Mouse (Mus musculus) embryonic facial prominence, embryonic 11.5 days (tissue): ENCODE results near the gene Ptges3. TPM values are rescaled to one million over a fixed set of nuclear protein-coding genes. Genes with fewer than 3 reads are reported as not detected.
A peak's percentile ranks its signal among the peaks of the same experiment; 100 is the strongest.
"Not testable (repeated sequence)": the region's sequence is repeated elsewhere in the genome, so short reads cannot be mapped to it uniquely, and the experiment has no call there.

Experiments used
- ATAC-seq: fragments of 200-750 bp; cut with Nextera tagmentation; replicated peaks from 2 replicates; pipeline ENCODE4 v1.8.0; 2017; ENCODE audit warnings: low read depth; ENCODE audit not compliant: insufficient number of reproducible peaks, low FRiP score, low TSS enrichment
- DNase-seq: peaks from one replicate; pipeline ENCODE4 v3.0.0-alpha.2; 2015; ENCODE audit warnings: low spot score
- H3K27ac ChIP-seq: fragments of 300-500 bp; sonication (generic); replicated peaks from 2 replicates; pipeline ENCODE4 v1.5.1; 2014; ENCODE audit warnings: mild to moderate bottlenecking, low read depth, low read length, control low read depth
- H3K27me3 ChIP-seq: fragments of 300-500 bp; sonication (generic); 2 replicates; pipeline ENCODE4 v1.6.1; 2014; ENCODE audit warnings: mild to moderate bottlenecking, low read length, moderate library complexity, mixed read lengths; ENCODE audit not compliant: control insufficient read depth, insufficient read depth
- H3K36me3 ChIP-seq: fragments of 300-500 bp; sonication (generic); replicated peaks from 2 replicates; pipeline ENCODE4 v1.6.1; 2014; ENCODE audit warnings: low read depth, mild to moderate bottlenecking, low read length, moderate library complexity, mixed read lengths; ENCODE audit not compliant: control insufficient read depth, insufficient read depth
- H3K4me1 ChIP-seq: fragments of 300-500 bp; sonication (generic); 2 replicates; pipeline ENCODE4 v1.6.1; 2014; ENCODE audit warnings: low read length, mixed read lengths; ENCODE audit not compliant: control insufficient read depth, insufficient read depth
- H3K4me2 ChIP-seq: fragments of 300-500 bp; sonication (generic); 2 replicates; pipeline ENCODE4 v1.6.1; 2014; ENCODE audit warnings: low read depth, mild to moderate bottlenecking, control low read depth, low read length, moderate library complexity
- H3K4me3 ChIP-seq: fragments of 300-500 bp; sonication (generic); 2 replicates; pipeline ENCODE4 v1.5.1; 2014; ENCODE audit warnings: low read depth, low read length, control low read depth
- H3K9ac ChIP-seq: fragments of 300-500 bp; sonication (generic); replicated peaks from 2 replicates; pipeline ENCODE4 v1.6.1; 2014; ENCODE audit warnings: mild to moderate bottlenecking, control low read depth, low read length
- H3K9me3 ChIP-seq: fragments of 300-500 bp; sonication (generic); replicated peaks from 2 replicates; pipeline ENCODE4 v1.6.1; 2016; ENCODE audit warnings: mild to moderate bottlenecking, low read length, inconsistent platforms, mixed read lengths; ENCODE audit not compliant: control insufficient read depth
- WGBS: fragments of 180-500 bp; shearing (Covaris S2); extraction: QIAGEN DNeasy Blood & Tissue Kit; methylation state at CpG from one replicate; pipeline ENCODE4 v1.1.7; 2014; 5-methylcytosine and 5-hydroxymethylcytosine counted together
- polyA plus RNA-seq: library from polyadenylated mRNA; unstranded; fragments of >200 nt; fragmentation: Nextera tagmentation; extraction: Ambion mirVana; gene quantifications from 2 replicates; pipeline ENCODE4 v1.2.1, GENCODE M21; 2014

Gene Ptges3
- polyA plus RNA-seq, 1 experiment from 2014 or later = 733 TPM

- DNase-seq = no peak
- Histone ChIP-seq H3K4me2 (peak overlapping the region; percentile 91), H3K27ac (no peak overlapping the region), H3K9me3 (no peaks in the 10 kb centered on the region), H3K36me3 (peaks cover 5% of the 10 kb centered on the region; the same call in 1 of the 2 replicates), H3K4me3 (peak overlapping the region; percentile 98), H3K4me1 (peaks cover 3% of the 10 kb centered on the region), H3K27me3 (no peaks in the 10 kb centered on the region), H3K9ac (no peak overlapping the region)
- no peak for ATAC-seq
- WGBS = 85% methylated on average over 5 of the region's 5 CpGs
These were observed 2.4 kb downstream of the Ptges3 start for GRCm38 (mm10) chr10:128061109-128061508.

DNA sequence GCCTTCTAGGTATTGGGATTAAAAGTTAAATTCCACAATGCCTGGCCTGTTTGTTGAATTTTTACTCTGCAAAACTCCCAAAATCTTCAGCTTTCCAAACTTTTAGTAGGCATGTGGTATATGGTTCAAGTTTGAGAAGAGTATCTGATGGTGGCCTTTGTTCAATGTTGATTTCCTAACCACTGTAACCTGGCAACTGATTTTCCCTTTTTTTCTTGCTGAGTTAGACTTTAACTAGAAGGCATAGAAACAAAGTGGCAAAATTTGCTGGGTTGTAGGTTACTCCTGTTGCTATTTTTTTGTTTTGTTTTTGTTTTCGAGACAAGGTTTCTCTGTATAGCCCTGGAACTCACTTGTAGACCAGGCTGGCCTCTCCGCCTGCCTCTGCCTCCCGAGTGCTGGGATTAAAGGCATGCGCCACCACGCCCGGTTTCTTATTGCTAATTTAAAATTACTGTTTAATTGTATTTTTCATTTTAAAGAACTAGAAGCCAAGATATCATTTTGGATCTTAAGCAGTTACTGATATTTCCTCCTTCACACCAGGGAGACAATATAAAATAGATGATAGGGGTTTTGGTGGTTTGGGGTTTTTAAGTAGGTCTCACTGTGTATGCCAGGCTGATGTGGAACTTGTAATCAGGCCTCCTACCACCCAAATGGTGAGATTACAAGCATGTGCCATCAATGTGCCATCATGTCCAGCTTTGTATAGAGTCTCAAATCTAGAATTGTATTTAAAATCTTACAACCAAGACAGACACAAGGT lies 3.7 kb downstream of the Ptges3 start:
- Histone ChIP-seq H3K36me3 (peaks cover 5% of the 10 kb centered on the region; the same call in 1 of the 2 replicates), H3K27ac (no peak overlapping the region), H3K9ac (no peak overlapping the region), H3K4me3 (no peak overlapping the region), H3K4me1 (peaks cover 3% of the 10 kb centered on the region), H3K27me3 (no peaks in the 10 kb centered on the region), H3K4me2 (no peak overlapping the region), H3K9me3 (no peaks in the 10 kb centered on the region)
- DNase-seq = no peak
- WGBS = 92% methylated on average over 6 of the region's 6 CpGs
- ATAC-seq = no peak

- peaks cover 12% of the 10 kb centered on the region for H3K36me3 ChIP-seq
- H3K9me3 ChIP-seq = no peaks in the 10 kb centered on the region
- DNase-seq = no peak
- ATAC-seq = no peak
- H3K9ac ChIP-seq = no peak overlapping the region
- no peak overlapping the region for H3K4me3 ChIP-seq
- no peak overlapping the region for H3K27ac ChIP-seq
- WGBS = 87% methylated on average over 5 of the region's 5 CpGs
- no peaks in the 10 kb centered on the region for H3K4me1 ChIP-seq
- H3K4me2 ChIP-seq = no peak overlapping the region
- no peaks in the 10 kb centered on the region for H3K27me3 ChIP-seq
These were observed 7.3 kb downstream of the Ptges3 start for GRCm38 (mm10) chr10:128066072-128066471.

- no peak overlapping the region for H3K27ac ChIP-seq
- no peak for DNase-seq
- no peaks in the 10 kb centered on the region for H3K27me3 ChIP-seq
- peaks cover 10% of the 10 kb centered on the region for H3K36me3 ChIP-seq
- no peaks in the 10 kb centered on the region for H3K4me1 ChIP-seq
- no peak overlapping the region for H3K4me3 ChIP-seq
- H3K9ac ChIP-seq = no peak overlapping the region
- no peaks in the 10 kb centered on the region for H3K9me3 ChIP-seq
- no peak for ATAC-seq
- no peak overlapping the region for H3K4me2 ChIP-seq
- WGBS = 89% methylated on average over 4 of the region's 4 CpGs
These were observed 10.4 kb downstream of the Ptges3 start for GRCm38 (mm10) chr10:128069201-128069600.

GRCm38 (mm10) chr10:128070432-128070831 lies 11.7 kb downstream of the Ptges3 start:
- not testable (repeated sequence) for H3K4me2 ChIP-seq, ATAC-seq, H3K4me3 ChIP-seq, H3K4me1 ChIP-seq, DNase-seq, H3K9ac ChIP-seq, H3K27me3 ChIP-seq, H3K9me3 ChIP-seq, H3K27ac ChIP-seq
- 98% methylated on average over 2 of the region's 2 CpGs for WGBS
- peaks cover 10% of the 10 kb centered on the region for H3K36me3 ChIP-seq

DNA sequence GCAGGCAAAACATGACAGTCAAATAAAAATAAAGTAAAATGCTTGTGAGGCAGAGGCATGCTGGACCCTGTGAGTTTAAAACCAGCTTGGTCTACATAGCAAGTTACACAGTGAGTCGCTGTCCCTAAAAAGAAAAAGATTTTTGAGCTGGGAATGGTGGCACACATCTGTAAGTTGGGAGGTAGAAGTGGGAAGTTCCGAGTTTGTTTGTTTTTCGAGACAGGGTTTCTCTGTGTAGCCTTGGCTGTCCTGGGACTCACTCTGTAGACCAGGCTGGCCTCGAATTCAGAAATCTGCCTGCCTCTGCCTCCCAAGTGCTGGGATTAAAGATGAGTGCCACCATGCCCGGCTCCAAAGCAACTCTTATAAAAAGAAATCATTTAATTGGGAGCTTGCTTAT lies 19.5 kb downstream of the Ptges3 start:
- 79% methylated on average over 5 of the region's 5 CpGs for WGBS
- H3K27ac ChIP-seq, H3K9ac ChIP-seq, H3K4me3 ChIP-seq, H3K9me3 ChIP-seq, H3K4me1 ChIP-seq, H3K27me3 ChIP-seq, ATAC-seq, H3K4me2 ChIP-seq, H3K36me3 ChIP-seq, DNase-seq: not testable (repeated sequence)

DNA sequence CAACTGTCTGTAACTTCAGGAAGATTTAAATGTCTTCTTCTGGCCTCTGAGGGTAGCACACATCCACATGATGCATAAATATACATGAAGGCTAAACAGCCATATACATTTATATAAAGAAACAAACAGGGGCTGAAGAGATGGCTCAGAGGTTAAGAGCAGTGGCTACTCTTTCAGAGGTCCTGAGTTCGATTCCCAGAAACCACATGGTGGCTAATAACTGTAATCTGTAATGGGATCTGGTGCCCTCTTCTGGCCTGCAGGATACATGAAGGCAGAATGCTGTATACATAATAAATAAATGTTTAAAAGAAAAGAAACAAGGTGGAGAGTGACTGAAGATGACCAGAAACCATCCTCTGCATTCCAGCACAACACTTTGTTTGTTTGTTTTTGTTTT lies 21.7 kb downstream of the Ptges3 start:
- Histone ChIP-seq H3K27me3 (no peaks in the 10 kb centered on the region), H3K9ac (no peak overlapping the region), H3K27ac (no peak overlapping the region), H3K4me1 (no peaks in the 10 kb centered on the region), H3K4me3 (no peak overlapping the region), H3K4me2 (no peak overlapping the region), H3K9me3 (no peaks in the 10 kb centered on the region), H3K36me3 (peaks cover 3% of the 10 kb centered on the region; the same call in 1 of the 2 replicates)
- 74% methylated on average over 1 of the region's 1 CpGs for WGBS
- no peak for ATAC-seq
- no peak for DNase-seq

- WGBS = 68% methylated on average over 6 of the region's 6 CpGs
- no peak overlapping the region for H3K27ac ChIP-seq
- no peaks in the 10 kb centered on the region for H3K27me3 ChIP-seq
- H3K4me1 ChIP-seq = no peaks in the 10 kb centered on the region
- DNase-seq (no peak), ATAC-seq (no peak)
- H3K4me2 ChIP-seq = peak overlapping the region; percentile 59
- H3K9me3 ChIP-seq = no peaks in the 10 kb centered on the region
- peaks cover 3% of the 10 kb centered on the region; the same call in 1 of the 2 replicates for H3K36me3 ChIP-seq
- no peak overlapping the region for H3K9ac ChIP-seq
- peak overlapping the region; percentile 91 for H3K4me3 ChIP-seq
These were observed 23.2 kb downstream of the Ptges3 start for GRCm38 (mm10) chr10:128081807-128082476.
